Mouse (Mus musculus) lung, postnatal 0 days (tissue): ENCODE measurements around the gene Rbm20.

ENCODE experiments used
- CTCF ChIP-seq: IDR thresholded peaks from 2 replicates; pipeline ENCODE4 v1.5.1; 2016; ENCODE audit warnings: antibody characterized with exemption, mild to moderate bottlenecking
- EP300 ChIP-seq: IDR thresholded peaks from 2 replicates; pipeline ENCODE4 v1.6.1; 2016; ENCODE audit warnings: antibody characterized with exemption, mild to moderate bottlenecking, control low read depth

- TF ChIP-seq CTCF = no peak
- no peak for TF ChIP-seq EP300
Measured at GRCm38 (mm10) chr19:53792976-53793897, 116.1 kb downstream of the Rbm20 start.
